Mouse (Mus musculus) thymus, adult 2 months (tissue): ENCODE data around the gene Nos1ap.

ENCODE experiments used
- CTCF ChIP-seq: fragments of 200-500 bp; IDR thresholded peaks from 2 replicates; pipeline ENCODE4 v1.5.1; 2012; ENCODE audit warnings: mild to moderate bottlenecking, control low read depth, low read length, moderate library complexity, borderline replicate concordance; ENCODE audit not compliant: control insufficient read depth, poor library complexity, insufficient read depth; ENCODE audit errors: extremely low read depth
- POLR2A ChIP-seq: fragments of 200-500 bp; IDR thresholded peaks from 2 replicates; pipeline ENCODE4 v1.6.1; 2012; ENCODE audit warnings: mild to moderate bottlenecking, low read length, control low read depth, moderate library complexity; ENCODE audit not compliant: control insufficient read depth, poor library complexity, insufficient read depth; ENCODE audit errors: extremely low read depth

DNA sequence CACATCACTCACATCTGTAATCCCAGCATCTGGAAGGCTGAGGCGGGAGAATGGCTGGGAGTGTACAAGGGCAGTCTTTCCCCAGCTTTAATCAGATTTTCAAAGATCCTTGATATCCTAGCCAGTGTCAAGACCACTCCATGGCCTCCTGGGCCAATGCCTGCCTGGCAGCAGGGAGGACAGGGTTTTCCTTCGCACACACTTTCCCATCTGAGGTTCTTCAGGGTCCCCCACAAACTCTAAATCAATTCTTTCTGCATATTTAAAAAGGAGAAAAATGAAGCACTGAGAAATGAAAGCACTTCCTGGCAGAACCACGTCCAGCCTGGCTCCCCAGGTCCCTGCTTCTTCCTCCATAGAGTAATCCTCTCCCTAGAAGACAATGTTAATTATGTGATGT, 225.9 kb downstream of the Nos1ap start:
- TF ChIP-seq CTCF (no peak), POLR2A (no peak)
